Mouse (Mus musculus): ENCODE measurements around the gene Lrch1. TPM values are rescaled to one million over a fixed set of nuclear protein-coding genes. Genes with fewer than 3 reads are reported as not detected.
A peak's percentile ranks its signal among the peaks of the same experiment; 100 is the strongest.

Lrch1 gene
- polyA plus RNA-seq, 1 experiment from 2014 or later: 14.8 TPM

- no peak for ATAC-seq (ENCODE audit: insufficient number of reproducible peaks, insufficient read depth, low FRiP score, low TSS enrichment, low read depth)
Measured at GRCm38 (mm10) chr14:74886453-74886852, 61.2 kb downstream of the Lrch1 start.

GRCm38 (mm10) chr14:74884920-74885319, 62.8 kb downstream of the Lrch1 start:
- H3K9me3 ChIP-seq: no peaks in the 10 kb centered on the region
- no peak overlapping the region for H3K4me3 ChIP-seq (replicated peaks)
- peaks cover 51% of the 10 kb centered on the region for H3K4me1 ChIP-seq (replicated peaks)
- H3K9ac ChIP-seq (replicated peaks): no peak overlapping the region
- no peak overlapping the region for H3K27ac ChIP-seq
- no peak overlapping the region for H3K4me2 ChIP-seq
- ATAC-seq (ENCODE audit: insufficient number of reproducible peaks, insufficient read depth, low FRiP score, low TSS enrichment, low read depth): no peak
- 66% methylated on average over 7 of the region's 7 CpGs for WGBS
- no peaks in the 10 kb centered on the region for H3K36me3 ChIP-seq
- no peaks in the 10 kb centered on the region for H3K27me3 ChIP-seq

More at GRCm38 (mm10) chr14:74886453-74886852, 61.2 kb downstream of the Lrch1 start:
- H3K36me3 ChIP-seq: no peaks in the 10 kb centered on the region
- H3K9ac ChIP-seq (replicated peaks): no peak overlapping the region
- no peak overlapping the region for H3K27ac ChIP-seq
- H3K27me3 ChIP-seq: no peaks in the 10 kb centered on the region
- WGBS: 65% methylated on average over 5 of the region's 5 CpGs
- no peak overlapping the region for H3K4me3 ChIP-seq (replicated peaks)
- peaks cover 51% of the 10 kb centered on the region for H3K4me1 ChIP-seq (replicated peaks)
- no peaks in the 10 kb centered on the region for H3K9me3 ChIP-seq
- no peak overlapping the region for H3K4me2 ChIP-seq

DNA sequence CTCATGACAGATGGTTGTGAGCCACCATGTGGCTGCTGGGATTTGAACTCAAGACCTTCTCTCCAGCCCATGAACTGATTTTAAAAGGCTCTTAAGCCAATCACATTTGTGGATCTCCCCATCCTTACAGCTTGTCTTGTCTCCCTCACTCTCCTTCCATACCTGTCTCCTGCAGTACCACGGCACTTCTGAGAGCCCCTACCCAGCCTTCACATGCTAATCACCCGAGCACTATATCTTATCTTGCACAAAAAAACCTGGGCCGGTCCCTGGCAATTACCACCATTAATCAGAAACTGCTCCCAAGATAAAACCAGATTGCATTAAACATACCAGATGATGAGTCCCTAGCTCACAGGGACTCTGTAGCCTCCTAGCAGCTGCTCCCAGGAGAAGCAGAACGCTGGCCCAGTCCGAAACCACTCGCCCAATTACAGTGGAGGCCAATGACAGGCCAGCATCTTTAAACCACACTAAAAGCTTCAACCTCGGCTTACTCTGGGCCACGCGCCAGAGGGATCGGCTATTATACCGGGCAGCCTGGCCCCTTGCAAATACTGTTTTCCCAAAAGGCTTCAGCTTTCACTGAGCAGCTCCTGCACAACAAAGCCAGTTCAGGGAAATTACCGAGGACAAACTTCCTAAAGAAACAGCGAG, 63.5 kb downstream of the Lrch1 start:
- no peaks in the 10 kb centered on the region for H3K36me3 ChIP-seq
- no peak overlapping the region for H3K4me3 ChIP-seq (replicated peaks)
- no peaks in the 10 kb centered on the region for H3K9me3 ChIP-seq
- ATAC-seq (ENCODE audit: insufficient number of reproducible peaks, insufficient read depth, low FRiP score, low TSS enrichment, low read depth): peak; percentile 74
- no peaks in the 10 kb centered on the region for H3K27me3 ChIP-seq
- no peak overlapping the region for H3K9ac ChIP-seq (replicated peaks)
- peaks cover 51% of the 10 kb centered on the region for H3K4me1 ChIP-seq (replicated peaks)
- H3K4me2 ChIP-seq: peak overlapping the region; percentile 33
- peak overlapping the region; percentile 35; the same call in 1 of the 2 replicates for H3K27ac ChIP-seq
- WGBS: 12% methylated on average over 13 of the region's 13 CpGs

DNA sequence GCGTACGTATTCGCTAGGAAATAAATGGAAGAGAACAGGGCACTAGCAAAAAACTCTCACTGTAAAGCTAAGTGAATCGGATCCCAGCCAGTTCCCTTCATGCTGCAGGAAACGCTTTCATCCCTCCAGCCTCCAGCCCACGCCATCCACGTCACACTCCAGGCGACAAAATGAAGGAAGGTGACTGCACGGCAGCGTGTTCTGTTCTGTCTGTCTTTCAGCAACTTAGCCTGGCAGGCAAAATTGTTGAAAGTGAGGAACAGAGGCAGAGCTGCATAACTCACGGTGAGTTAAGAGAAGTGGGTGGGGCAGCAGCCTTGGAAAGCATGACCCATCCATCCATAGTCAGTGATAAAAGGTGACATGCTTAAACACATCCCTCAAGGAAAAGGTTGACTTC, 64.5 kb downstream of the Lrch1 start:
- WGBS: 29% methylated on average over 11 of the region's 11 CpGs
- Histone ChIP-seq H3K27me3 (no peaks in the 10 kb centered on the region), H3K4me2 (peak overlapping the region; percentile 44), H3K27ac (peak overlapping the region; percentile 60), H3K4me3 (replicated peaks) (no peak overlapping the region), H3K9ac (replicated peaks) (no peak overlapping the region), H3K9me3 (no peaks in the 10 kb centered on the region), H3K36me3 (no peaks in the 10 kb centered on the region), H3K4me1 (replicated peaks) (peaks cover 51% of the 10 kb centered on the region)
- no peak for ATAC-seq (ENCODE audit: insufficient number of reproducible peaks, insufficient read depth, low FRiP score, low TSS enrichment, low read depth)

GRCm38 (mm10) chr14:74882754-74883153, 64.9 kb downstream of the Lrch1 start:
- Histone ChIP-seq H3K4me2 (peak overlapping the region; percentile 44), H3K4me3 (replicated peaks) (no peak overlapping the region)
- WGBS: 5% methylated on average over 3 of the region's 3 CpGs

GRCm38 (mm10) chr14:74880868-74881267, 66.8 kb downstream of the Lrch1 start:
- H3K4me3 ChIP-seq (replicated peaks): no peak overlapping the region
- ATAC-seq (ENCODE audit: insufficient number of reproducible peaks, insufficient read depth, low FRiP score, low TSS enrichment, low read depth): no peak
- WGBS: 89% methylated on average over 10 of the region's 10 CpGs
- H3K9ac ChIP-seq (replicated peaks): no peak overlapping the region
- no peaks in the 10 kb centered on the region for H3K9me3 ChIP-seq
- H3K4me2 ChIP-seq: no peak overlapping the region
- H3K4me1 ChIP-seq (replicated peaks): peaks cover 51% of the 10 kb centered on the region
- no peaks in the 10 kb centered on the region for H3K27me3 ChIP-seq
- no peaks in the 10 kb centered on the region for H3K36me3 ChIP-seq
- no peak overlapping the region for H3K27ac ChIP-seq

More at GRCm38 (mm10) chr14:74882754-74883153, 64.9 kb downstream of the Lrch1 start:
- Histone ChIP-seq H3K4me1 (replicated peaks) (peaks cover 55% of the 10 kb centered on the region), H3K9me3 (no peaks in the 10 kb centered on the region), H3K27ac (no peak overlapping the region; the same call in 1 of the 2 replicates), H3K27me3 (no peaks in the 10 kb centered on the region), H3K9ac (replicated peaks) (no peak overlapping the region), H3K36me3 (no peaks in the 10 kb centered on the region)
- ATAC-seq (ENCODE audit: insufficient number of reproducible peaks, insufficient read depth, low FRiP score, low TSS enrichment, low read depth): no peak

- H3K27me3 ChIP-seq: no peaks in the 10 kb centered on the region
- H3K4me1 ChIP-seq (replicated peaks): peaks cover 38% of the 10 kb centered on the region
- no peak overlapping the region for H3K9ac ChIP-seq (replicated peaks)
- WGBS: 84% methylated on average over 8 of the region's 10 CpGs
- H3K9me3 ChIP-seq: no peaks in the 10 kb centered on the region
- H3K36me3 ChIP-seq: no peaks in the 10 kb centered on the region
- no peak overlapping the region for H3K27ac ChIP-seq
- H3K4me2 ChIP-seq: no peak overlapping the region
- ATAC-seq (ENCODE audit: insufficient number of reproducible peaks, insufficient read depth, low FRiP score, low TSS enrichment, low read depth): no peak
- no peak overlapping the region for H3K4me3 ChIP-seq (replicated peaks)
Measured at GRCm38 (mm10) chr14:74879480-74879879, 68.2 kb downstream of the Lrch1 start.

- Histone ChIP-seq H3K4me2 (no peak overlapping the region), H3K4me1 (replicated peaks) (peaks cover 17% of the 10 kb centered on the region), H3K27me3 (no peaks in the 10 kb centered on the region), H3K27ac (no peak overlapping the region), H3K9ac (replicated peaks) (no peak overlapping the region), H3K36me3 (no peaks in the 10 kb centered on the region), H3K9me3 (no peaks in the 10 kb centered on the region), H3K4me3 (replicated peaks) (no peak overlapping the region)
- ATAC-seq (ENCODE audit: insufficient number of reproducible peaks, insufficient read depth, low FRiP score, low TSS enrichment, low read depth): no peak
- 25% methylated on average over 5 of the region's 5 CpGs for WGBS
Measured at GRCm38 (mm10) chr14:74877287-74877686, 70.4 kb downstream of the Lrch1 start.

- no peaks in the 10 kb centered on the region for H3K36me3 ChIP-seq
- H3K9ac ChIP-seq (replicated peaks): no peak overlapping the region
- H3K4me1 ChIP-seq (replicated peaks): peaks cover 37% of the 10 kb centered on the region
- WGBS: 45% methylated on average over 4 of the region's 4 CpGs
- H3K4me3 ChIP-seq (replicated peaks): no peak overlapping the region
- no peaks in the 10 kb centered on the region for H3K27me3 ChIP-seq
- H3K9me3 ChIP-seq: no peaks in the 10 kb centered on the region
- no peak overlapping the region for H3K27ac ChIP-seq
- no peak for ATAC-seq (ENCODE audit: insufficient number of reproducible peaks, insufficient read depth, low FRiP score, low TSS enrichment, low read depth)
- H3K4me2 ChIP-seq: no peak overlapping the region
Measured at GRCm38 (mm10) chr14:74871220-74871619, 76.5 kb downstream of the Lrch1 start.

DNA sequence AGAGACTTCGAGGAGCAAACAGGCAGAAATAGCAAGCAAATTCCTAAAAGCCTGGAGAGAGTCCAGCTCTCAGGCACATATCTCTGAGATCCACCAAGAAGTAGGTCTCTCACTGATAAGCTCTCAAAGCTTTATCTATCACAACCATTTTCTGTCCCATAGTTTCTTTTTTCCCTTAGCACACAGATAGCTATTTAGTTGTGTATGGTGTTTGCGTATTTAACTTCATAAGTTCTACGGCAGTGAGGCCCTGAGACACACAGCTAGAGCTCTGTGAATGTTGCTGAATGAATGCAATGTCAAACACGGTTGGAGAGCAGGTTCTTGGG, 78.8 kb downstream of the Lrch1 start:
- no peak overlapping the region for H3K27ac ChIP-seq
- WGBS: 84% methylated on average over 4 of the region's 4 CpGs
- H3K9me3 ChIP-seq: no peaks in the 10 kb centered on the region
- peaks cover 53% of the 10 kb centered on the region for H3K4me1 ChIP-seq (replicated peaks)
- H3K36me3 ChIP-seq: no peaks in the 10 kb centered on the region
- H3K9ac ChIP-seq (replicated peaks): no peak overlapping the region
- no peak overlapping the region for H3K4me2 ChIP-seq
- no peaks in the 10 kb centered on the region for H3K27me3 ChIP-seq
- H3K4me3 ChIP-seq (replicated peaks): no peak overlapping the region
- no peak for ATAC-seq (ENCODE audit: insufficient number of reproducible peaks, insufficient read depth, low FRiP score, low TSS enrichment, low read depth)

DNA sequence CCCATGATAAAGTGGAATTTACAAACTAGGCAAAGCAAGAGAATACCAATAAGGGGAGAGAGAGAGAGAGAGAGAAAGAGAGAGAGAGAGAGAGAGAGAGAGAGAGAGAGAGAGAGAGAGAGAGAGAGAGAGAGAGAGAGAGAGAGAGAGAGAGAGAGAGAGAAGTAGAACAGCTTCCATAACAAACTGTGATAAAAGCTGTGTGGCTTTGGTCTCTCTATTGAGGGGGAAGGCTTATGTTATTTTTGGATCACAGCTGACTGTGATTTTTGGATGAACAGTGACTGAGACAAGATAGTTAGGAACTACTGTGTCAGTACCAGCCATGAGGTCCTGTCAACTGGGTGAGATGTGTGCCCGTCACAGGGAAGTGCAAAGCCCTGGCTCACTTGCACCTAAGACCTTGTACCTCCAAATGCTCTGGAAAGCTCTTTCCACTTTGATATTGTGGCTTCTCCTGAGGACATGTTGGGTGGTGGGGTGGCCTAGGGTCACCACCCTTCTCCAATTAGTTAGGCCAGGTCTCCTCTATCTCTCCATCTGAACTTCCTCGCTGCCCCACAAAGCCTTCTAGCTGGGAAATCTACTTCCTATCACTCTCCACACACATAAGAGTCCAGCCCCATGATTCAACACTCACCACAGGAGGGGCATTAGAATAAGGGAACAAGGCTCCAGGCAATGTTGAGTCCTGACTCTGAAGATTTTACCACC, 79.3 kb downstream of the Lrch1 start:
- ATAC-seq (ENCODE audit: insufficient number of reproducible peaks, insufficient read depth, low FRiP score, low TSS enrichment, low read depth): no peak
- no peak overlapping the region for H3K4me3 ChIP-seq (replicated peaks)
- no peaks in the 10 kb centered on the region for H3K36me3 ChIP-seq
- no peak overlapping the region for H3K9ac ChIP-seq (replicated peaks)
- H3K4me1 ChIP-seq (replicated peaks): peaks cover 53% of the 10 kb centered on the region
- no peak overlapping the region for H3K27ac ChIP-seq
- H3K4me2 ChIP-seq: no peak overlapping the region
- H3K9me3 ChIP-seq: no peaks in the 10 kb centered on the region
- 89% methylated on average over 2 of the region's 2 CpGs for WGBS
- H3K27me3 ChIP-seq: no peaks in the 10 kb centered on the region

Measured in limb, embryonic 12.5 days (tissue).